Mouse (Mus musculus) subcutaneous adipose tissue, adult 2 months (tissue): ENCODE measurements around the gene Mdn1. TPM values are rescaled to one million over a fixed set of nuclear protein-coding genes. Genes with fewer than 3 reads are reported as not detected.

ENCODE experiments used
- polyA plus RNA-seq: library from polyadenylated mRNA; depleted of rRNA; stranded (reverse); fragments of >200 nt; gene quantifications from 2 replicates; pipeline ENCODE4 v1.2.3, GENCODE M21; 2012; ENCODE audit warnings: low replicate concordance; rRNA removed

The Mdn1 gene
- 5.9 and 12.5 TPM in 2 replicates for polyA plus RNA-seq

GRCm38 (mm10) chr4:32656918-32657662 is at the start of gene Mdn1:
Gene Mdn1, plus strand, starts transcription at chr4:32657119.

DNA sequence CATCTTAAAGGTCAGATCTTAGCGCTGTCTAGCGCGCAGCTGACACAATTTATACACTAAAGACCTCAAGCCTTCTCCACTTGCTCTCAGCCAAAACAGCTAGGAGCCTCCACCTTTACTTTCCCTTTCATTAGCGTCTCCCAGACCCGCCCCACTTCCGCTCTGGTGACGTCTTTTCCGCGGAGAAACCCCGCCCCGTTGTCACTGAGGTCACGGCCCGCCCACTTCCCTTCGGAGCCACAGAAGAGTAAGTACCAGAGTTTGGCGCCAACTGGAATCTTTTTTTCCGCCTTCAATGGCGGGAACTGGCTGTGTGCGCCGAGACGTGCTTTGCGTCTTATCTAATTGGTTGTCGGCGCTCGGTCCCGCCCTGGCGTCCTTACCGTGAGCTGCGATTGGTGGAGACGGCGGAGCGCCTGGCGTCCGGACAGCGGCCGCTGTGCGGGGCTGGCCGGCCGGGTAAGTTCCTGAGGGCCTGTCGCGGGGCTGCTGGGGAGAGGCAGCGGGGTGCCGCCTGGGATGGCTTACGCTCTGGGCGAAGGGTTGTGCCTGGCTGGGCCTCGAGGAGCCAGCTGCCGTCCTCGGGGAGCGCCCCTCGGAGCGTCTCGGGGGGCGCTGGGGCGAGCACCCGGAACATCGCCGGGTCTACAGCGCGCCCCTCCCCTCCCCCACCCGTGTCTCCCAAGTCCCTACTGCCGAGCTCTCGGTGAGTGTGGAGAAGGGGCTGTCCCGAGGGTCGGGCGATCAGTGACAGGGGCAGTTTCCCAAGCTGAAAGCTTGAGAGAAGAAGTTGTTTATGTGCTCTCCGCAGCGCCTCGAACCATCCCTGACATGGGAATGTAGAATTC is 41.7 kb upstream of the Mdn1 start, which contains the start of gene Casp8ap2:
Gene Casp8ap2, plus strand, starts transcription at position 418 of the 848 bp plus-strand sequence.

DNA sequence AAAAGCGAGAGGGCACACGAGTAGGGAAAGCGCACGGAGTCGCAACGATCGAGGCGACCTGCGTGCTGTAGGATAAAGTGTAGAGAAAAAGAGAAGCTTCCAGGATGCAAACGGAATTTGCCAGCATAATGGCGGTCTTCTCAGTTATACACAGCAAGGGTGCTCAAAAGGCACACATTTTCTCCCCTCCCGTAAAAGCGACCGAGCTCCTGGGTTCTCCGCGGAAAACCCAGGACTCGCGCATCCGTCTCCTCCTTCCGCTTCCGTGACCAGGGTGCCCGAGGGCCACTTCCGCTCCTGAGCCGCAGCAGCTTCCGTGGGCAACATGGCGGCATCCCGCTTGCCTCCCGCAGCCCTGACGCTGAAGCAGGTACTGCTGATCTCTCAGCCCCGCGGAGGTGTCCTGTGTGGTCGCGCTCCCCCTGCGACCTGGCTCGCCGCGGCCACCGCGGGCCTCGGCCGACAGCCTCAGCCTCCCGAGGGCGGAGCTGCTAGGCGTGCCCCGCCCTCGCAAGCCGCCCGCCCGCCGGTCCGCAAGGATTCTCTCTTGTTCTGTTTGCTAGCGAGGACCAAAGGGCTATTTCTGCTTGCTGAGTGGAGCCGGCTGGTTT is 143.2 kb downstream of the Mdn1 start, which contains the start of gene Lyrm2:
Gene Lyrm2, plus strand, starts transcription at position 288 of the 611 bp plus-strand sequence.

Other genes starting within 250 kb of the Mdn1 start
- gene Gja10, start 54.4 kb upstream of the Mdn1 start, polyA plus RNA-seq: 0.06 TPM in 1 of 2 replicates, not detected in the other
- gene Casp8ap2, start 41.7 kb upstream of the Mdn1 start, polyA plus RNA-seq: 1.5 and 4.4 TPM in 2 replicates
- 11.6 and 13.9 TPM in 2 replicates for gene Lyrm2, start 143.1 kb downstream of the Mdn1 start, polyA plus RNA-seq